Mouse (Mus musculus) thymus, postnatal 0 days (tissue): ENCODE results near the gene Slc23a3. TPM values are rescaled to one million over a fixed set of nuclear protein-coding genes. Genes with fewer than 3 reads are reported as not detected.

Experiments
- DNase-seq: peaks from one replicate; pipeline ENCODE4 v3.0.0-alpha.2; 2015; ENCODE audit warnings: low spot score
- polyA plus RNA-seq: library from polyadenylated mRNA; unstranded; fragments of >200 nt; fragmentation: Nextera tagmentation; extraction: Ambion mirVana; gene quantifications from 2 replicates; pipeline ENCODE4 v1.2.1, GENCODE M21; 2015

The Slc23a3 gene
- polyA plus RNA-seq, 1 experiment from 2014 or later: 0.20 TPM

DNA sequence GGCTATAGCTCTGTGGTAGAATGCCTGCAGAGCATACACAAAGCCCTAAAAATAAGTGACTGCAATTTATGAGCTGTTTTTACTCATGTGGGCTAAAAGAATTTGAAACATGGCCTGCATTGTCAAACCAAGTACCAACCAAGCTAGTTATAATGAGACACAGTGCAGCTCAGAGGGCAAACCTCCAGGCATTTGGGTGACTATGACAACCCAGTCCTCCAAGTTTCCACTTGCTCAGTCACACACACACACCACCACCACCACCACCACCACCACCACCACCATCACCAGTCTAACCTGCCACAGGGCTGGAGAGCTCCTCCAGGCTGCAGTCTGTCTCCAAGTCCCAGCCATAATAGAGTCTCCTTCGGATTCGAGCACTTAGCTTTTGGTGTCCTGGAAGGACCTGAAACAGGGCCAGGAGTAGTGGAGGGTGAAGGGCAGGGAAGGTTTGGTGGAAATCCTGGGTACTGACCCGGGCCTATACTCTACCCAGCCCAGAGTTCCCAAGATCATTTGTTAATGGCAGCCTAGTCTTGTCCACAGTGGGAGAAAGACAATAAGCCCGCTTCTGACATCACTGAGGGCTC lies 7.0 kb upstream of the Slc23a3 start:
- no peak for DNase-seq

GRCm38 (mm10) chr1:75138448-75138847 lies 4.8 kb upstream of the Slc23a3 start:
- DNase-seq: no peak

GRCm38 (mm10) chr1:75136730-75137129 lies 3.0 kb upstream of the Slc23a3 start:
- DNase-seq: no peak

DNA sequence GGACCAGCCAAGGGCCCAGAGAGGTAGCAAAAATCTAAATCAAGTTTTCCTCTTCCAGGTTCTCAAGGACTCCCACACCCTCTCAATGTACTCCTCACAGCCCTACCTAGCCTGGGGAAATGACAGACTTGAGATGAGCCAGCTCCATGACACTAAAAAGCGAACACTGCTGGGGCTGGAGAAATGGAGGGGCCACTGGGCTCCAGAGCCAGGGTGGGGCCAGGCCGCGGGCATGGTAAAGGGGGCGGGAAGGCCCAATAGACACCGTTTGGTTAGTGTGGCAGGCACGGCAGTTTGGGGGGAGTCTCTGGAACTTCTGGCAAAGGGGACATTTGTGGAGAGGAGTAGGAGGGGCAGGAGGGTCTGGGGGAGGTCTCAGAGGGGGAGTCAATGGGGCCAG lies 2.6 kb upstream of the Slc23a3 start:
- DNase-seq: no peak

DNA sequence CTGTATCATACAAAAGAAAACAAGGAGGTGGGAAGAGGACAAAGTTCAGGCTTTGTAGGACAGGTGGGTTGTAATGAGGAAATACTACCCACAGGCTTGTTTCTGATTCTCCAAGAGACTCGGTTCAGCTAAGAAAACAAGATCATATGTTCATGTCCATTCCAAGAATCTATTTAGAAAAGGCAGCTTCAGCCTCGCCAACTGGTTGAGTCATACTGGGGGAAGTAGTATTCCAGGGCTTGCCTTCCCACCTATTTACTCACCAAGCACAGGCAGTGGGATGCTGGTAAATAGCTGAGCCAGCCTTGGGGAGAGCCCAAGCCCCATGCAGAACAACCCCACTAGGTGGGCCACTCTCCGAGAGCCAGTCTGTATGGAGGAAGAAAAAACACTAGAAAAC lies 5.0 kb downstream of the Slc23a3 start:
- no peak for DNase-seq

- DNase-seq: no peak
Measured at GRCm38 (mm10) chr1:75125418-75125817, 8.3 kb downstream of the Slc23a3 start.

- peak; percentile 98 for DNase-seq
Measured at GRCm38 (mm10) chr1:75124346-75125321, 9.1 kb downstream of the Slc23a3 start, which contains the start of gene Nhej1. Gene Nhej1 (minus strand): TSS chr1:75125200.

DNA sequence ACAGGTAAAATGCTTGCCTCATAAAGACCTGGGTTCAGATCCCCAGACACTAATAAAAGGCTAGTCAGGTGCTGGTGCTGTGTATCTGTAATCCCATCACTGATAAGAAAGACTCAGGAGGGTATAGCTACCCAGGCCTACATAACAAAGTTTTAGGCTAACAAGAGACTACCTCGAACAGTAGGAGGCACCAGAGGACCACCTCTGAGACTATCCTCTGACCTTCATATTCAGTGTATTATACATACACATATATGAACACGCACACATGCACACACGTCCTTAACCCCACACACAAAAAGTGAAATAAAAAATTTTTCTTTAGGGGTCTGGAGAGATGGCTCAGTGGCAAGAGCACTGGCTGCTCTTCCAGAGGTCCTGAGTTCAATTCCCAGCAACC lies 11.5 kb downstream of the Slc23a3 start:
- DNase-seq: peak; percentile 52

Other genes starting within 250 kb of the Slc23a3 start
- gene Fev, start 248.5 kb downstream of the Slc23a3 start, polyA plus RNA-seq: not detected in 2 replicates
- 0.37 and 1.1 TPM in 2 replicates for gene Cryba2, start 240.7 kb downstream of the Slc23a3 start, polyA plus RNA-seq
- 0.04 and 0.08 TPM in 2 replicates for gene Cfap65, start 198.3 kb downstream of the Slc23a3 start, polyA plus RNA-seq
- 0.21 and 0.22 TPM in 2 replicates for gene Ihh, start 182.2 kb downstream of the Slc23a3 start, polyA plus RNA-seq
- 14.6 and 15.7 TPM in 2 replicates for gene Nhej1, start 8.7 kb downstream of the Slc23a3 start, polyA plus RNA-seq
- 74.5 and 79.4 TPM in 2 replicates for gene Cnppd1, start 8.8 kb upstream of the Slc23a3 start, polyA plus RNA-seq
- gene Retreg2, start 8.9 kb upstream of the Slc23a3 start, polyA plus RNA-seq: 41.8 and 43.7 TPM in 2 replicates
- gene Zfand2b, start 34.8 kb upstream of the Slc23a3 start, polyA plus RNA-seq: 47.8 and 48.6 TPM in 2 replicates
- 9.4 and 11.4 TPM in 2 replicates for gene Abcb6, start 46.5 kb upstream of the Slc23a3 start, polyA plus RNA-seq
- 16.0 and 17.7 TPM in 2 replicates for gene Ankzf1, start 58.3 kb upstream of the Slc23a3 start, polyA plus RNA-seq
- gene Atg9a, start 58.3 kb upstream of the Slc23a3 start, polyA plus RNA-seq: 12.7 and 14.3 TPM in 2 replicates
- gene Glb1l, start 76.9 kb upstream of the Slc23a3 start, polyA plus RNA-seq: 10.9 and 11.3 TPM in 2 replicates
- 114 and 120 TPM in 2 replicates for gene Stk16, start 76.9 kb upstream of the Slc23a3 start, polyA plus RNA-seq
- 170 and 193 TPM in 2 replicates for gene Tuba4a, start 86.0 kb upstream of the Slc23a3 start, polyA plus RNA-seq
- gene A630095N17Rik, start 98.2 kb upstream of the Slc23a3 start, polyA plus RNA-seq: 0.78 and 0.96 TPM in 2 replicates
- gene Dnajb2, start 102.5 kb upstream of the Slc23a3 start, polyA plus RNA-seq: 14.2 and 14.7 TPM in 2 replicates
- gene Ptprn, start 130.6 kb upstream of the Slc23a3 start, polyA plus RNA-seq: 0.98 and 1.1 TPM in 2 replicates
- gene Resp18, start 144.5 kb upstream of the Slc23a3 start, polyA plus RNA-seq: 1.5 and 1.7 TPM in 2 replicates
- 84.3 and 87.0 TPM in 2 replicates for gene Dnpep, start 184.1 kb upstream of the Slc23a3 start, polyA plus RNA-seq
- gene Des, start 226.4 kb upstream of the Slc23a3 start, polyA plus RNA-seq: 6.0 and 7.4 TPM in 2 replicates
- 1.6 and 1.8 TPM in 2 replicates for gene Speg, start 241.4 kb upstream of the Slc23a3 start, polyA plus RNA-seq